Mouse (Mus musculus) kidney, postnatal 0 days (tissue): ENCODE results near the gene Arhgap33. TPM values are rescaled to one million over a fixed set of nuclear protein-coding genes. Genes with fewer than 3 reads are reported as not detected.
A peak's percentile ranks its signal among the peaks of the same experiment; 100 is the strongest.

Experiments
- ATAC-seq: fragments of 200-750 bp; cut with Nextera tagmentation; replicated peaks from 2 replicates; pipeline ENCODE4 v1.8.0; 2017; ENCODE audit warnings: low read depth, moderate number of reproducible peaks, moderate TSS enrichment, moderate library complexity; ENCODE audit not compliant: low FRiP score
- DNase-seq: peaks from one replicate; pipeline ENCODE4 v3.0.0-alpha.2; 2016; ENCODE audit warnings: low spot score
- H3K27ac ChIP-seq: fragments of 300-500 bp; sonication (generic); 2 replicates; pipeline ENCODE4 v1.5.1; 2014; ENCODE audit warnings: mild to moderate bottlenecking
- H3K27me3 ChIP-seq: fragments of 300-500 bp; sonication (generic); 2 replicates; pipeline ENCODE4 v1.6.1; 2014; ENCODE audit warnings: low read length, mixed read lengths; ENCODE audit not compliant: insufficient read depth
- H3K36me3 ChIP-seq: fragments of 300-500 bp; sonication (generic); 2 replicates; pipeline ENCODE4 v1.6.1; 2014; ENCODE audit warnings: low read length, mixed read lengths; ENCODE audit not compliant: insufficient read depth
- H3K4me1 ChIP-seq: fragments of 300-500 bp; sonication (generic); replicated peaks from 2 replicates; pipeline ENCODE4 v1.6.1; 2014; ENCODE audit warnings: antibody characterized with exemption, low read length, mixed read lengths; ENCODE audit not compliant: insufficient read depth
- H3K4me2 ChIP-seq: fragments of 300-500 bp; sonication (generic); 2 replicates; pipeline ENCODE4 v1.6.1; 2014; ENCODE audit warnings: mild to moderate bottlenecking, low read length, moderate library complexity, mixed read lengths
- H3K4me3 ChIP-seq: fragments of 300-500 bp; sonication (generic); replicated peaks from 2 replicates; pipeline ENCODE4 v1.5.1; 2014; ENCODE audit warnings: low read depth, low read length
- H3K9ac ChIP-seq: fragments of 300-500 bp; sonication (generic); 2 replicates; pipeline ENCODE4 v1.6.1; 2014; ENCODE audit warnings: low read depth, low read length
- H3K9me3 ChIP-seq: fragments of 300-500 bp; sonication (generic); replicated peaks from 2 replicates; pipeline ENCODE4 v1.6.1; 2016; ENCODE audit warnings: low read length, inconsistent platforms, mixed read lengths
- CTCF ChIP-seq: IDR thresholded peaks from 2 replicates; pipeline ENCODE4 v1.5.1; 2016; ENCODE audit warnings: antibody characterized with exemption, low read depth, mild to moderate bottlenecking, moderate library complexity
- WGBS: fragments of 180-500 bp; shearing (Covaris S2); extraction: QIAGEN DNeasy Blood & Tissue Kit; methylation state at CpG from one replicate; pipeline ENCODE4 v1.1.7; 2014; 5-methylcytosine and 5-hydroxymethylcytosine counted together
- polyA plus RNA-seq: library from polyadenylated mRNA; unstranded; fragments of >200 nt; fragmentation: Nextera tagmentation; extraction: Ambion mirVana; gene quantifications from 2 replicates; pipeline ENCODE4 v1.2.1, GENCODE M21; 2015

The Arhgap33 gene
- polyA plus RNA-seq, 1 experiment from 2014 or later: 4.2 TPM

DNA sequence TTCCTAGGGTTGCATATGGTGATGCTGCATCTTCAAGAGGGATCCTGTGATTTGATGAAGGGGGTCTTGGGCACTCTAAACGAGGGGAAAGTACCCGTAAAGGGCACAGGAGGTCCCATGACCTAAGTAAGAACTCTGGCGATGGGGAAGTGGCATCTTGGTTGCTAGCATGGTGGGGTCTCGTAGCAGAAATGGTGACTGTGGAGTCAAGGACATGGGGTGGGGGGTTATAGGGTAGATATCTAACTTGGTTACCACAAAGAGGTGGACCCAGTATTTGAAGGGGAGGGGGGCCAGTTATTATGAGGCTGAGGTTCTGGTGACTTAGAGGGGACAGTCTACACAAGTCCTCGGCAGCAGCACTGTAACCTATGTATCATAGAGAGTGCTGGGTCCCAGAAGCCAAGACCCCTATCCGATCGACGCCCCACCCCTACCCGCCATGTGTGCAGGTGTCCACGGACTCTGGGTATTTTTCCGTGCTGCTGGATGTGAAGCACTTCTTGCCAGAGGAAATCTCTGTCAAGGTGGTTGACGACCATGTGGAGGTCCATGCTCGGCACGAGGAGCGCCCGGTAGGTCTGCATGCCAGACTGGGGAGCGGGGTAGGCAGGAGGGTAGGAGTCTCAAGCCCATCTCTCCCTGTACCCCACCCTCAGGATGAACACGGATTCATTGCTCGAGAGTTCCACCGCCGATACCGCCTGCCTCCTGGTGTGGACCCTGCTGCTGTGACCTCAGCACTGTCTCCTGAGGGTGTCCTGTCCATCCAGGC is 19.1 kb upstream of the Arhgap33 start:
- ATAC-seq (no peak), DNase-seq (no peak)
- H3K9ac ChIP-seq: peak overlapping the region; percentile 72; the same call in 1 of the 2 replicates
- peaks cover 21% of the 10 kb centered on the region; the same call in 1 of the 2 replicates for H3K36me3 ChIP-seq
- H3K4me2 ChIP-seq: peak overlapping the region; percentile 97
- H3K9me3 ChIP-seq: no peaks in the 10 kb centered on the region
- WGBS: 81% methylated on average over 22 of the region's 22 CpGs
- H3K27ac ChIP-seq: no peak overlapping the region
- no peak for TF ChIP-seq CTCF
- H3K27me3 ChIP-seq: no peaks in the 10 kb centered on the region
- H3K4me1 ChIP-seq: peaks cover 16% of the 10 kb centered on the region
- peak overlapping the region; percentile 75 for H3K4me3 ChIP-seq

- H3K9ac ChIP-seq: peak overlapping the region; percentile 72
- 1% methylated on average over 23 of the region's 23 CpGs for WGBS
- ATAC-seq: no peak
These were observed 18.2 kb upstream of the Arhgap33 start for GRCm38 (mm10) chr7:30553021-30553589.

DNA sequence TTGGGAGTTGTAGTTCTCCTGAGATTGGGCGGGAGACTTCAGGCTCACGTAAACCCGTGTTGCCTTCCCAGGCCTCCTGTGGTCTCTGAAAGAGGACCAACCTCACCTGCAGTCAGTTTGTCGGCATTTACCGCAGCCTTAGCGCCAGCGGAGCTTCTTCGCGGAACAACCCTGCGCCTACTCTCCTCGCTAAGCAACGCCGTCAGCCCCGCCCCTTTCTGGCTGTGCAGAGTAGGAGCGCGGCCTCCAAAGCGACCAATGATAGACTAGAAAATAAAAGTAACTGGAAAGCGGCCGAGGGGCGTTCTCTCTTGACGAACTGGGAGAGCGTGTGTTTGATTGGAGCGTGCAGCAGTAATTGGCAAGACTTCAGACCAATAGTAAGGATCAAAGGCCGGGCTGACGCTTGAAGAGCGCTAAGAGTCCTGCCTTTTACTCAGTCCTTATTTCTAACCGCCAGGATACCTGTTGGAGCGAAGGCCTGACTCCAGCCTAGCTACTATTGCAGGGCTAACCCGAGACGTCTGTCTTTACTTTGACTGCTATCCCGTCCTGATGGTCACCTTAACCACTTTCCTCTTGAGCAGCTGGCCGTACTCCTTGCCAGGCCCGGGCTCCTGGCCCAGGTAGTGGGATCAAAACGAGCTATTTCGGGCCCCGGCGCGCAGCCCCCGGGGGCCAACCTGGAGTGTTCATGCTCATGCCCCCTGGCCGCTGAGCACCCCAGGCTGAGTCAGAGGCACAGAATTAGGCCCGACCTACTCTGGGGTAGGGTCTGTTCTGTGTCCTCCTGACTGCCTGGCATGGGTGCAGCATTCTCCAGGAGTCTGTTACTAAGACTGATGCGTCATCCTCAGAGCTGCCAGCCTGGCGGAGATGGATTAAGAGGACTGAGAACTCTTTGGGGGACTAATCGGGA is 17.5 kb upstream of the Arhgap33 start, which contains the start of the genes Hspb6 and Proser3:
TSS of gene Hspb6 (plus strand) at position 77 of the 919 bp plus-strand sequence.
TSS of gene Proser3 (minus strand) at position 198 of the 919 bp plus-strand sequence.
- no peaks in the 10 kb centered on the region for H3K27me3 ChIP-seq

More at GRCm38 (mm10) chr7:30553021-30553589, 18.2 kb upstream of the Arhgap33 start:
- H3K27me3 ChIP-seq: no peaks in the 10 kb centered on the region
- peak overlapping the region; percentile 97 for H3K4me2 ChIP-seq
- peak overlapping the region; percentile 75 for H3K4me3 ChIP-seq
- peak overlapping the region; percentile 96 for H3K27ac ChIP-seq
- H3K4me1 ChIP-seq: peaks cover 8% of the 10 kb centered on the region
- no peak for TF ChIP-seq CTCF
- peaks cover 21% of the 10 kb centered on the region; the same call in 1 of the 2 replicates for H3K36me3 ChIP-seq
- DNase-seq: peak; percentile 41
- no peaks in the 10 kb centered on the region for H3K9me3 ChIP-seq

GRCm38 (mm10) chr7:30551445-30552101 is 16.7 kb upstream of the Arhgap33 start:
- 1% methylated on average over 10 of the region's 10 CpGs for WGBS
- DNase-seq: peak; percentile 91

More for the DNA sequence above, 17.5 kb upstream of the Arhgap33 start, which contains the start of the genes Hspb6 and Proser3:
- Histone ChIP-seq H3K4me3 (peak within 1 kb of the TSS; percentile 75), H3K27ac (peak within 1 kb of the TSS; percentile 96), H3K9me3 (no peaks in the 10 kb centered on the region), H3K9ac (peak within 1 kb of the TSS; percentile 72), H3K36me3 (peaks cover 21% of the 10 kb centered on the region; the same call in 1 of the 2 replicates), H3K4me2 (peak within 1 kb of the TSS; percentile 97), H3K4me1 (peaks cover 8% of the 10 kb centered on the region)
- peak; percentile 100 for DNase-seq
- TF ChIP-seq CTCF: no peak
- ATAC-seq: peak; percentile 93
- WGBS: under 1% methylated on average over 44 of the region's 44 CpGs

DNA sequence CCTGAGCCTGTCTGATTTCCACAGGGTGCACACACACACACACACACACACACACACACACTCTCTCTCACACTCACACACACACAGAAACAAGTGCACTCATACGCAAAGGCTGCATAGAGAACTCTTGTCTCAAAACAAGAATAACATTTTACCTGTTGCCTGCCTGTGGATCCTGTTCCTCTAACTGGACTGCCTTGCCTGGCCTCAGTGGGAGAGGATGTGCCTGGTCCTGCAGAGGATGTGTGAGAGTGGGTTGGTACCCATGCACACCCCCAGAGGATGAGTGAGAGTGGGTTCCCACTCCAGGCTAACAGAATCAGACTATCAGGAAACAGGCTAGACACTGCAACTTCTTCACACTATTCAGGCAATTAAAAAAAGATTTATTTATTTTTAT is 15.7 kb upstream of the Arhgap33 start:
- no peak for DNase-seq
- Histone ChIP-seq H3K27ac (no peak overlapping the region), H3K36me3 (peaks cover 13% of the 10 kb centered on the region; the same call in 1 of the 2 replicates), H3K4me1 (peaks cover 8% of the 10 kb centered on the region), H3K4me2 (no peak overlapping the region), H3K4me3 (no peak overlapping the region), H3K9me3 (no peaks in the 10 kb centered on the region), H3K9ac (no peak overlapping the region), H3K27me3 (no peaks in the 10 kb centered on the region)
- WGBS: 97% methylated on average over 1 of the region's 1 CpGs
- no peak for TF ChIP-seq CTCF
- no peak for ATAC-seq

More at GRCm38 (mm10) chr7:30551445-30552101, 16.7 kb upstream of the Arhgap33 start:
- H3K4me1 ChIP-seq: peaks cover 8% of the 10 kb centered on the region
- ATAC-seq: peak; percentile 64
- peak overlapping the region; percentile 65; the same call in 1 of the 2 replicates for H3K9ac ChIP-seq
- peak; percentile 64 for TF ChIP-seq CTCF
- H3K9me3 ChIP-seq: no peaks in the 10 kb centered on the region
- peak overlapping the region; percentile 75 for H3K4me3 ChIP-seq
- peak overlapping the region; percentile 96 for H3K27ac ChIP-seq
- H3K4me2 ChIP-seq: peak overlapping the region; percentile 97
- peaks cover 13% of the 10 kb centered on the region; the same call in 1 of the 2 replicates for H3K36me3 ChIP-seq
- no peaks in the 10 kb centered on the region for H3K27me3 ChIP-seq
